Mouse (Mus musculus) megakaryocyte-erythroid progenitor cell, adult 5-6 weeks (primary cell): Measurements from ENCODE around the gene S100b. TPM values are rescaled to one million over a fixed set of nuclear protein-coding genes. Genes with fewer than 3 reads are reported as not detected.

Experiments
- ATAC-seq: replicated peaks from 2 replicates; pipeline ENCODE4 v1.8.0; 2016; ENCODE audit warnings: mild to moderate bottlenecking, inconsistent platforms; ENCODE audit not compliant: severe bottlenecking, poor library complexity, low FRiP score, low TSS enrichment
- total RNA-seq, 2 experiments: library from RNA; stranded (forward) in 1 of 2; stranded (reverse) in 1 of 2; fragments of 200-1000, 215-1000 nt in 1 of 2; fragments of >200 nt in 1 of 2; fragmentation: Nextera tagmentation in 1 of 2; gene quantifications; 2 replicates each; pipeline ENCODE4 v1.2.3; 2014 to 2017

The S100b gene
- total RNA-seq (2014; fragmentation: Nextera tagmentation) (not detected in 2 replicates), total RNA-seq (2017) (not detected in 2 replicates)

- ATAC-seq, result no peak
These were observed at the start of gene S100b for GRCm38 (mm10) chr10:76253536-76253935. S100b (plus strand) TSS chr10:76253853.

GRCm38 (mm10) chr10:76207262-76207796 lies 46.3 kb upstream of the S100b start:
- no peak for ATAC-seq

GRCm38 (mm10) chr10:76209241-76209640 lies 44.4 kb upstream of the S100b start:
- no peak for ATAC-seq

GRCm38 (mm10) chr10:76210806-76211205 lies 42.8 kb upstream of the S100b start:
- ATAC-seq, result no peak

GRCm38 (mm10) chr10:76212121-76212520 lies 41.5 kb upstream of the S100b start:
- no peak for ATAC-seq

- ATAC-seq, result no peak
These were observed 39.5 kb upstream of the S100b start for GRCm38 (mm10) chr10:76214161-76214560.

- no peak for ATAC-seq
These were observed 36.6 kb upstream of the S100b start for GRCm38 (mm10) chr10:76217056-76217455.

- no peak for ATAC-seq
These were observed 35.4 kb upstream of the S100b start for GRCm38 (mm10) chr10:76218240-76218639.

- no peak for ATAC-seq
These were observed 27.7 kb upstream of the S100b start for GRCm38 (mm10) chr10:76225944-76226343.

- ATAC-seq, result no peak
These were observed 24.0 kb upstream of the S100b start for GRCm38 (mm10) chr10:76229627-76230026.

- ATAC-seq, result peak; percentile 97
These were observed 16.1 kb upstream of the S100b start, which contains the start of gene Prmt2 for GRCm38 (mm10) chr10:76237341-76238225. Prmt2 (minus strand) TSS chr10:76237865.

GRCm38 (mm10) chr10:76239401-76239800 lies 14.3 kb upstream of the S100b start:
- ATAC-seq, result no peak

- no peak for ATAC-seq
These were observed 8.5 kb upstream of the S100b start for GRCm38 (mm10) chr10:76245106-76245505.

- ATAC-seq, result no peak
These were observed 7.1 kb upstream of the S100b start for GRCm38 (mm10) chr10:76246601-76247000.

- no peak for ATAC-seq
These were observed 5.5 kb upstream of the S100b start for GRCm38 (mm10) chr10:76247960-76248646.

GRCm38 (mm10) chr10:76248647-76248968 lies 5.0 kb upstream of the S100b start:
- ATAC-seq, result no peak

- ATAC-seq, result no peak
These were observed 2.8 kb upstream of the S100b start for GRCm38 (mm10) chr10:76250870-76251269.

- ATAC-seq, result no peak
These were observed 574 bp upstream of the S100b start for GRCm38 (mm10) chr10:76253079-76253478.

- ATAC-seq, result no peak
These were observed 2.0 kb downstream of the S100b start for GRCm38 (mm10) chr10:76255617-76256016.

GRCm38 (mm10) chr10:76257231-76257630 lies 3.6 kb downstream of the S100b start:
- ATAC-seq, result no peak
